Mouse (Mus musculus) spleen, postnatal 36 days (tissue): ENCODE data around the gene Gtpbp4.
"Not testable (repeated sequence)": the region's sequence is repeated elsewhere in the genome, so short reads cannot be mapped to it uniquely, and the experiment has no call there.

Source experiments
- DNase-seq, 2 experiments: peaks; one replicate each; pipeline ENCODE4 v3.0.0; 2022; ENCODE audit warnings: low spot score in 2 of 2, mixed read lengths in 1 of 2

Gene Gtpbp4

DNA sequence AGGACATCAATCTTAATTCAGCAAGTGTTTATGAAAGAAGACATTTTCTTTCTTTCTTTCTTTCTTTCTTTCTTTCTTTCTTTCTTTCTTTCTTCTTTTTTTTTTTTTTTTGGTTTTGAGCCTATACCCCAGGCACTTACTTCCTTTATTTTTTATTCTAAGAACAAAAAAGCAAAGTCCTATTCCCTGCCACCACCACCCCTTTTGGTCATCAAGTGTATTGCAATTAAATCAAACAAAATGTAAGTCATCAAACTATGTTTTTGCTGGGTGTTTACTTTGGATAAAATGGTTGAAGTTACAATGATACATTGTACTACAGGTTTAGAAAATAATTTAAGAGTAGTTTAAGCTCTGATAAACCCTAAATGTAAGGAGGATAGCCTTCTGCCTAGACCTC lies 23.5 kb downstream of the Gtpbp4 start:
- no peak for DNase-seq

DNA sequence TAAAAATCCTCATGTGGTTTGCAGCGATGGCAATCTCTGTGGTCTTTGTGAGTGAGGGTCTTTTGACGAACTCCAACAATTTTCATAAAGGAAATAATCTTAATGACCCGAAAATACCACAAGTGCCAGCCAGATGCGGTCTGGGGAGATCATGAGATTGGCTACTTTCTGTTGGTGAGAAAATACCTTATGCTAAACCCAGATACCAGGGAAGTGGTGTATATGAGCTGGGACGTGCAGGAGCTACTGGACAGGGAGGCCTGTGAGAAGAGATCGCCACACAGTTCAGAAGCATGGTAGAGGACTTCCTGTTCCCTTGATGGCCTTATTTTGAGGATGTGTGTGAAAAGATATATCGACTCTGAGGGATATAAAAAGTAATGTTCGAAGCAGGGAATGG lies 28.1 kb downstream of the Gtpbp4 start:
- DNase-seq, result no peak

DNA sequence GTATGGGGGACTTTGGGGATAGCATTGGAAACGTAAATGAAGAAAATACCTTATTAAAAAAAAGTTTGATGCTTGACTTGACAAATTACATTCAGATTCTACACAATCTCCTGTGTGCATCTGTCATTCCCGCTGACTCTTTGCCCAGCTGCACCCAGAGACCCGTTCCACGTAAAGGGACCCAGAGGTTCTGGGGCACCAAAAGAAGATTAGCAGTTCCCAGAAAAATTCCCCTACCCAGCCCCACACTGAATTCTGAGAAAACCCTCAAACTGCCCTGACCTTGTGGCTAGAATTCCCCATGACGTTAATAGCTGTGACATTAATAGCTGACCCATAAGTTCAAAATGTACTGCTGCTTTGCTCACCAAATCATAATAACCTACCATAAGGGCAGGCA lies 30.7 kb downstream of the Gtpbp4 start:
- DNase-seq, result no peak

DNA sequence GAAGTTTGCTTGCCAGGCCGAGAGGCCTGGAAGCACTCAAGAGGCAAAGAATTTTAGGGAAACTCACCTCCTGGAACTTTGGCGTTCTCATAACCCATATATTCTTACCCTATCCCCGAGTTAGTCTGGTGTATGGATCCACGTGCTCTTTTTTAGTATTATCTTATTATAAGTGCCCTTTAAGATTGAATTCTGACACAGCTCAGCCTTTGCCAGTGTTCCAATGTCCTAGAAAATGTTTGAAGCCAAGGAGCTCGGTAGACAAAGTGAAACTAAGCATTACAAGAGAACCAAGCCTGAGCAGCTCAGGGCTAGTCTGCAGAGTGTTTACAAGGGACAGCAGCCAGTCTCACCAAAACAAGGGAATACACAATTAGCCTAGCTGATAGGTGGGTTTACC lies 33.6 kb downstream of the Gtpbp4 start:
- DNase-seq, result not testable (repeated sequence)

DNA sequence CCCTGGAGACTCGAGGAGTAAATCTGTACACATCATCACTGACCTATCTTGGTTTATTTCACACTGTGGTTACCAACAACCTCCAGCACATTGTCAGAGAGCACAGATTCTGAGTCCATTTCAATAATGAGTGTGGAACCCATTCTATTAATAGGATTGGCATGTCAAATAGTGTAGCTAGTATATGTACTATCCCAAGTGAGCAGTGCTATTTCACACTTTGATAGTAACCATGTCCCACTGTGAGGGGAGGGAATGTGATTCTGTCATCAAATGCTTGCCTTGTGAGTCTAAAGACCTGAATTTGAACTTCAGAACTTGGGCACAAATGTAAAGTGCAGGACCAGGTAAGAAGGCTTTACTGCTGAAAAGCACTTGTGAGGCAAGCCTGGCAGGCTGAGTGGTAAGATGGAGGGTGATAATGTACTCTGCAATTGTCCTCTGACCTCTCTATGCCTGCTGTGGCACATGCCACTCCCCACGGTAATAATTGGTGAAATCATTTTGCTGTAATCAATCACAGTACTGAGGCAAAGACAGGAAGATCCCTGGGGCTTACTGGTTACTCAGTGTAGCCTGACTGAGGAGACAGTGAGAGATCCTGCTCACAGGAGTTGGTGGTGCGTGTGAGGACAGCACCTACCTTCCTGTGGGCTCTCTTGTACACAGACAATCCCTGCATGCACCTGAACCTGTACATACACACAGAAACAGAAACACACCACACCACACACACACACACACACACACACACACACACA lies 34.6 kb downstream of the Gtpbp4 start:
- DNase-seq, result not testable (repeated sequence)

DNA sequence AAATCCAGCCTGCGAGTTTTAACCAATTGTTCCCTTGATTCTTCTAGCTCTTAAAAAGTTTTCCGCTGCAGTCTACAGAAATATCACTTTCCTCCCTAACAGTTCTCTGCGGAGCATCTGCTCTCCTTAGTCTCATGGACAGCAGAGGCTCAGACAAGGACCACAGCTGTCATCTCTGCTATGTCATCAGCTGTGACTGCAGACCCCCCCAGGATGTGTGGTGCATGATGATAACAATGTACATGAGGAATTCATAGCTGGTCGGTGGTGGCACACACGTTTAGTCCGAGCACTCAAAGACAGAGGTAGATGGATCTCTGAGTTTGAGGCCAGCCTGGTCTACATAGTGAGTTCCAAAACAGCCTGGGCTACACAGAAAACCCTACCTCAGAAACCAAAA lies 36.3 kb downstream of the Gtpbp4 start:
- not testable (repeated sequence) for DNase-seq

DNA sequence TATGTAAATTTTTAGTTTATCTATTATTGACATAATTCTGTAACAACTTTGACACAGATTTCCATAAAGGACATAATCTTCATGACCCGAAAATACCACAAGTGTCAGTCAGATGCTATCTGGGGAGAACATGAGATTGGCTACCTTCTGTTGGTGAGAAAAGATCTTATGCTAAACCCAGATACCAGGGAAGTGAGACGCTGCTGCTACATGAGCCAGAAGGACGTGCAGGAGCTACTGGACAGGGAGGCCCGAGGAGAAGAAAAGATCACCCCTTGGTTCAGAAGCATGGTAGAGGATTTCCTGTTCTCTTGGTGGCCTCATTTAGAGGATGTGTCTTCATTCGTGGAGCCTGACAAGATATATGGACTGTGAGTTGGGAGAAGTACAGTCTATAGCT lies 36.8 kb downstream of the Gtpbp4 start:
- not testable (repeated sequence) for DNase-seq

DNA sequence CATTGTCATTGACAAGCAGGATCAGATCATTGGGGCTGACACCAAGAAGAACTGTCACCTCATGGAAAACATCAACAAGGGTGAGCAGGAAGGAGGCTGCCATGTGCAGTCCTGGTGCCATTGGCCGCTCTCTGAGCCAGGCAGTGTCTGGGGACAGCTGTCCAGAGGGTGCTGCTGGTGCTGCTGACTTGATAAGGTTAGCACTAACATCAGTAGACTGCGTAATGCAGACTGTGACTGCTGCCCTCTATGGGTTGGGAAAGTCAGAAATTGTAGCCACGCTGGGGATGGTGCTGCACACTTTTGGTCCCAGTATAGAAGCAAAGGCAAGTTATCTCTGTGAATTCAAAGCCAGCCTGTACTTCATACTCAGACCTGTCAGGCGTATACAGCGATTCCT lies 39.0 kb downstream of the Gtpbp4 start:
- not testable (repeated sequence) for DNase-seq

DNA sequence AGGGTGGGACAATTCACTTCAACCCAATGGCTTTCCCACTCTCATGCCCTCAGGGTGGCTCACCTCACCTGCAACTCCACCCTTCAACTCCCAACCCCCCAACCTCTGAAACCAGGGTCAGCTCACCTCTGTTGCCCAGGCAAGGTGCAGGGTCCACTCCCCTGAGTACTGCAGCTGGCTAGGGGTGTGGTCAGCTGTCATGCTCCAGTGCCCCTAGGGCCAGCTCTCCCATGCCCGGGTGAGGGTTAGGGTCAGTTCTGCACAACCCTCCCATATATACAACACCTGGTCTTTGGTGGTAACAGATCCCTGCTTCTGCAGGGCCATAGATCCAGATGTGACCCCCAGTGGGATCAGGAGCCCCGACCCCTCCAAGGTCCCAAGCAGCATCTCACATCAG lies 40.8 kb downstream of the Gtpbp4 start:
- DNase-seq, result not testable (repeated sequence)

DNA sequence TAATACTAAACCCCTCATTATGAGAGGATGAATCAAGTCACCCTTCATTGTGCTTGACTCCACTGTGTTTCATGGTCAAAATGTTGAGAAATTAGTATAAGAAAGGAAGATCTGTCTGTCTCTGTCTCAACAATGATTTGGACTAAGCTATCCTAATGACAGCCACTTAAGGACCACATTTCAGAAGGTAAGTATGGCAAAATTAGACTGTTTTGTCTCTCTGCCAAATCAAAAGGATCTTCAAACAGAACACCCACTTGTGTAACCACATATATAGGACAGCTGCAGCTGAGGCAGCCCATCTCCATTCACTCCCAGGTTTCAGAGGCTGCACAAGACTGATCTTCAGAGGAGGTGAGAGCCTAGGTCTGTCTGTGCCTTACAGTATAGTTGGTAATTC lies 43.3 kb downstream of the Gtpbp4 start, which contains the start of gene Idi2:
TSS of gene Idi2 (plus strand) at position 301 of the 400 bp plus-strand sequence.
- not testable (repeated sequence) for DNase-seq

DNA sequence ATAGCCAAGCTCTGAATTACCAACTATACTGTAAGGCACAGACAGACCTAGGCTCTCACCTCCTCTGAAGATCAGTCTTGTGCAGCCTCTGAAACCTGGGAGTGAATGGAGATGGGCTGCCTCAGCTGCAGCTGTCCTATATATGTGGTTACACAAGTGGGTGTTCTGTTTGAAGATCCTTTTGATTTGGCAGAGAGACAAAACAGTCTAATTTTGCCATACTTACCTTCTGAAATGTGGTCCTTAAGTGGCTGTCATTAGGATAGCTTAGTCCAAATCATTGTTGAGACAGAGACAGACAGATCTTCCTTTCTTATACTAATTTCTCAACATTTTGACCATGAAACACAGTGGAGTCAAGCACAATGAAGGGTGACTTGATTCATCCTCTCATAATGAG lies 47.8 kb downstream of the Gtpbp4 start, which contains the start of gene Gm9745:
TSS of gene Gm9745 (minus strand) at position 101 of the 400 bp plus-strand sequence.
- DNase-seq, result not testable (repeated sequence)

DNA sequence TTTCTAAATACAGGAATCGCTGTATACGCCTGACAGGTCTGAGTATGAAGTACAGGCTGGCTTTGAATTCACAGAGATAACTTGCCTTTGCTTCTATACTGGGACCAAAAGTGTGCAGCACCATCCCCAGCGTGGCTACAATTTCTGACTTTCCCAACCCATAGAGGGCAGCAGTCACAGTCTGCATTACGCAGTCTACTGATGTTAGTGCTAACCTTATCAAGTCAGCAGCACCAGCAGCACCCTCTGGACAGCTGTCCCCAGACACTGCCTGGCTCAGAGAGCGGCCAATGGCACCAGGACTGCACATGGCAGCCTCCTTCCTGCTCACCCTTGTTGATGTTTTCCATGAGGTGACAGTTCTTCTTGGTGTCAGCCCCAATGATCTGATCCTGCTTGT lies 52.1 kb downstream of the Gtpbp4 start:
- not testable (repeated sequence) for DNase-seq

DNA sequence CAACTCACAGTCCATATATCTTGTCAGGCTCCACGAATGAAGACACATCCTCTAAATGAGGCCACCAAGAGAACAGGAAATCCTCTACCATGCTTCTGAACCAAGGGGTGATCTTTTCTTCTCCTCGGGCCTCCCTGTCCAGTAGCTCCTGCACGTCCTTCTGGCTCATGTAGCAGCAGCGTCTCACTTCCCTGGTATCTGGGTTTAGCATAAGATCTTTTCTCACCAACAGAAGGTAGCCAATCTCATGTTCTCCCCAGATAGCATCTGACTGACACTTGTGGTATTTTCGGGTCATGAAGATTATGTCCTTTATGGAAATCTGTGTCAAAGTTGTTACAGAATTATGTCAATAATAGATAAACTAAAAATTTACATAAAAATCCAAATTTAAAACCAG lies 54.2 kb downstream of the Gtpbp4 start:
- not testable (repeated sequence) for DNase-seq

DNA sequence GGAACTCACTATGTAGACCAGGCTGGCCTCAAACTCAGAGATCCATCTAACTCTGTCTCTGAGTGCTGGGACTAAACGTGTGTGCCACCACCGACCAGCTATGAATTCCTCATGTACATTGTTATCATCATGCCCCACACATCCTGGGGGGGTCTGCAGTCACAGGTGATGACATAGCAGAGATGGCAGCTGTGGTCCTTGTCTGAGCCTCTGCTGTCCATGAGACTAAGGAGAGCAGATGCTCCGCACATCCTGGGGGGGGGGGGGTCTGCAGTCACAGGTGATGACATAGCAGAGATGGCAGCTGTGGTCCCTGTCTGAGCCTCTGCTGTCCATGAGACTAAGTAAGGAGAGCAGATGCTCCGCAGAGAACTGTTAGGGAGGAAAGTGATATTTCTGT lies 54.8 kb downstream of the Gtpbp4 start:
- DNase-seq, result not testable (repeated sequence)

DNA sequence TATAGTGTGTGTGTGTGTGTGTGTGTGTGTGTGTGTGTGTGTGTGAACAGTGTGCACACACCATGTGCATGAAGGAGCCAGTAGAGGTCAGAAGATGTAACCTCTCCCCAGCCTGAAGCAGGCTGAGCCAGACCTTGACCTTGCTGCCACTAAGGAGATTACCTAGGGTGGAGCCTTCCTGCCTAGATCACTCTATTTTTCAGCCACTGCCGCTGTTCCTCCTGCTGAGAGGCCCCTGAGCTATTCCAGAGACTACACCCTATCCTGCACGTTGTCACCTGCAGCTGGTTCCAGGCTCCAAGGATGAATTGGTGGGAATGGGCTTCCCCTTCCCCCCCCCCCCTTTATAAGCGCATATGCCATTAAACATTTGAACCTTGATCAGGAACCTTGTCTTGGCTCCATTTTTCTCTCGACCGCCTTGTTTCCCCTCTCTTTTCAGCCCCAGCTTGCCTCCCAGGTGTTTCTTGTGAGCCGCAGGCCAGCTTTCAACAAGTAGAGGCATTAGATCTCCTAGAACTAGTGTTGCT lies 58.2 kb downstream of the Gtpbp4 start:
- not testable (repeated sequence) for DNase-seq

DNA sequence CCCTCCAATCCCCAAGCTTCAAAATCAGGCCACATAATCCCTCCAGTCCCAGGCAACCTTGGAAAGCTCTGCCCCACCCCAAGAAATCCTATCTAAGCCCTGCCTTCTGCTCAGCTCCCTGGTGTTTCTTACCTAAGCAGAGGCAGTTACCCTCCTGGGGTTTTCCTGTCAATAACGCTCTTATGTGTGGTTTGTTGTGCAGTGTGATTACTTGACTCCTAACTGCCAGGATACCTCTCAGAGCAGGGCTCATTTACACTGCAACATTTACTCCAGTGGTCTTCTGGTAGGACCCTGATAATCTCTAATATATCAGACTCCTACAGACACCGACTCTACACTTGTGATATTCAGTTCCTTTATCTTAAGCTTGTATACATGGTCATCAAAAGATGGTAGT lies 62.4 kb downstream of the Gtpbp4 start:
- no peak for DNase-seq
